Mouse (Mus musculus): ENCODE measurements around the gene Pip5k1b.

Gene Pip5k1b

DNA sequence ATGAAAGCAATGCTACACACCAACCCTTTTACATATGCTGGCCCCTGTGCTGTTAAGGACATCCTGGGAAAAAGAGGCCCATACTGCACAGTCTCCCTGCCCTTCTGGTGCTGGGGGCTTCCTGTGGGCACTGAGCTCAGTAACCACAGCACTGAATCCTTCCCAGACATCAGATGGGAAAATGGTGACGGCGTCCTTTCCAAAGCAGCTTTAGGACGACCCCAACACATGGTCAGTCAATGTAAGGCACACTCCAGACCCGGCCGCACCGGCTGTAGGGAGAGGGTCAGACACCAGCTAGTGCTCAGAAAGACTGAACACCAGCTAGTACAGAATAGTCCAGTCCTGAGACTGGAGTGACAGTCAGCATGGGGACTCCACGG is 13.4 kb downstream of the Pip5k1b start:
- no peak for DNase-seq

DNA sequence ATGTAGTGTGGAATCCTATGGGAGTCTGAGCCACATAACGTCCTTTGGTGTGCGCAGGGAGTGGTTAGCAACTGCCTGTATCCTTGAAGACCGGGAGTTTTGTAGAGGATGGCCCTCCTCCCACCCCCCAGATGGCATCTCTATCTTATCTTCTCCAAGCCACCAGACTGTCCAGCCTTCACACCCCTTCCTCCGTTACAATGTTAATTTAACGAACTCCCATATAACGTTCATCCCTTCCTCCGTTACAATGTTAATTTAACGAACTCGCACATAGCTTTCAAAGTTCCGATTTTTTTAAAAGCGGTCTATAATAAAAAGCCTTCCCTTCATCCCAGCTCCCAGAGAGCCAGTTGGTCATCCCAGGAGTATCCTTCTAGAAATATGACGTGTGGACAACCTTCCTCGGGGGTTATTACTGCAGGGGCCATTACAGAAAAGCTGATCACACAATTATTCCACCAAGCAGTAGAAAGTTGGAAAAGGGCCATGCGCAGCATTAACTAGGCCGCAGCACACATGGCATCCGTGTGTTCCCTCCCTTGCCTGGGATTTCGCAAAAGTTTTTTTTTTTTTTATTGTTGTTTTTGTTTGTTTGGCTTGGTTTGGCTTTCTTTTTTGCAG is 13.9 kb downstream of the Pip5k1b start:
- no peak for DNase-seq

DNA sequence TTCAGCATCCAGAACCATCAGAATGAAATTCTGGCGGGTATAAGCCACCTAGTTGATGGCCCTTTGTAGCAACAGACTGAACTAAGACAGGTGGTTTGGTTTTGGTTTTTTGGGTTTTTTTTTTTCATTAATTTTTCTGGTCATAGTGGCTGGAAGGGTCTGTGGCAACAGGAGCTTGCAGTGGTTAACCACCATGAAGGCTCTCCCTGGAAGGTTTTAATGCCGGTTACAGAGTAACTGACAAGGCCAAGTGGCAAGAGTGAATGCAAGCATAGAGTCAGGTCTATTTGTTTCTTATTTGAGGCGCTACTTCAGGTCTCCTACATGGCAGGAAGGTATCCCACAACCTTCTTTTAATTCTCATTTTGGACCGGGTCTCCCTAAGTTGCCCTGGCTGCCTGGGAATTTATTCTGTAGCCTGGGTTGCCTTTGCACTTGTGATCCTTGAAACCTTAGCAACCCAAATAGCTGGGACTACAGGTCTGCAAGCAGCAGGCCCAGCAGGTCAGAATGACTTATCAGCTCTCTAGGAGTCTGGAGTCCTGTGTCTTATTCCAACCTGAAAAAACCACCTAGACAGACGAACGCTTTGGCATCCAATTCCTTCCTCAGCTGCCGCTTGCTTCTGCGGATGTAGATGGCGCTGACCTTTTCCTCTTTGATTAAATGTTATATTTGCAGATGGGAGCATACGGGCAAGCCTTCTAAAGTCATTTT is 14.6 kb downstream of the Pip5k1b start:
- no peak for DNase-seq

GRCm38 (mm10) chr19:24539041-24539440 is 16.6 kb downstream of the Pip5k1b start:
- DNase-seq, result no peak

- no peak for DNase-seq
Measured at GRCm38 (mm10) chr19:24538181-24538580, 17.5 kb downstream of the Pip5k1b start.

- no peak for DNase-seq
Measured at GRCm38 (mm10) chr19:24537691-24538090, 18.0 kb downstream of the Pip5k1b start.

- no peak for DNase-seq
Measured at GRCm38 (mm10) chr19:24536920-24537319, 18.8 kb downstream of the Pip5k1b start.

GRCm38 (mm10) chr19:24536280-24536679 is 19.4 kb downstream of the Pip5k1b start:
- no peak for DNase-seq

DNA sequence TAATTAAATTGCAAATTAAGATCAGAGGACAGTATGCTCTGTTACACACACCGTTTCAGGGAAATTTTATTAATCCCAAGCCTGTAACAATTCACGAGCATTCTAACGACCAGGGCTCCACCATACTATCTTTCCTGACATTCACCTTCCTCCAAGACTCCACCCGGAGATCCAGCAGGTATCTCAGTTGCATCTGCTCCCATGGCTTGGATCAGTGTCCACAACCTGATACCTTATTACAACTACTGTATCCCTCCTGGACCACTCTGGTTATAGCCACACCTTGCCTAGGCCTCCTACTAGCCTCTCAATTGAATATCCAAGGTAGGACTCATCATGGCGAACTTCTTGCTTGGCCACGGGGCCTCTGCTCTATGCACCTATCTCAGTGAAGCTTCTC is 20.5 kb downstream of the Pip5k1b start:
- DNase-seq, result no peak

- DNase-seq, result no peak
Measured at GRCm38 (mm10) chr19:24534733-24535132, 20.9 kb downstream of the Pip5k1b start.

GRCm38 (mm10) chr19:24528910-24529561 is 26.6 kb downstream of the Pip5k1b start:
- no peak for DNase-seq

- no peak for DNase-seq
Measured at GRCm38 (mm10) chr19:24528129-24528730, 27.4 kb downstream of the Pip5k1b start.

GRCm38 (mm10) chr19:24527613-24527948 is 28.1 kb downstream of the Pip5k1b start:
- no peak for DNase-seq

GRCm38 (mm10) chr19:24526731-24527612 is 28.7 kb downstream of the Pip5k1b start:
- no peak for DNase-seq

DNA sequence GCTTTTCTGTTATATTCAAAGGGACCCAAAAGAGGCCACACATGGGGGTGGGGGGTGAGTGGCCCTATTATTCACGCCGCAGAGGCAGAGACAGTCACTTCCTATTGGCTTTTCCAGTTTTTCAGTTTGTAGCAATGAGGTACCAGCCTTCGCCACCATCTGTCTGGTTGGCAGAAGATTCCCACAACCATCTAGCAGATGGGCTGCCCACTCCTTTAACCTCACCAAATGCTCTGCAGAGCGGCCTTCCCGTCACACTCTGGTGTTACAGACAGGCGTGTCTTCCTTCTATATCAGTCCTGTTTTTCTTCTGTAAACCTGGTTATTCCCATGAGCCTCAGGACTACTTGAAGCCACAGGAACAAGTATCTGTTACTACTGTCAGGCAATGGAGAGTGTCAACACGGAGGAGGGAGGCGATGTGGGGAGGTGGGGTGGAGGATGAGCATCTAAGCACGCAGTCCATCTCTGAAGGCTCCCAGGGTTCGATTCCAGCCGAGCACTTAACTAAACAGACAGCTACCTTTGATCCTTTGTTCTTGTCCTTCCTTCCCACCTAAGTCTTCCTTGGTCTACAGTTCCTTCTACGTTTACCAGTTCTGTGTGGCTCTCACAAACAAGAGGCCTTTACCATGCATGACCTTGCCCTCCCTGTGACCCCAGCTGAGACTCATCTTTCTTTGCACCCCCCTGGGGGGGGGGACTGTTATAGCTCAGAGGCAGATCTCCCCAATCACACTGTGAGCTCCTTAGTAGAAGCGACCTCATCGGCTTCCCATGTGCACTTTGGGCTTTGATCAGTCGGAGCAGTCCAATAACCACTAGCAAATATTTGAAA is 32.0 kb downstream of the Pip5k1b start:
- DNase-seq, result no peak

GRCm38 (mm10) chr19:24521997-24522396 is 33.7 kb downstream of the Pip5k1b start:
- DNase-seq, result no peak

- no peak for DNase-seq
Measured at GRCm38 (mm10) chr19:24521146-24521545, 34.5 kb downstream of the Pip5k1b start.

- no peak for DNase-seq
Measured at GRCm38 (mm10) chr19:24519732-24520409, 35.8 kb downstream of the Pip5k1b start.

DNA sequence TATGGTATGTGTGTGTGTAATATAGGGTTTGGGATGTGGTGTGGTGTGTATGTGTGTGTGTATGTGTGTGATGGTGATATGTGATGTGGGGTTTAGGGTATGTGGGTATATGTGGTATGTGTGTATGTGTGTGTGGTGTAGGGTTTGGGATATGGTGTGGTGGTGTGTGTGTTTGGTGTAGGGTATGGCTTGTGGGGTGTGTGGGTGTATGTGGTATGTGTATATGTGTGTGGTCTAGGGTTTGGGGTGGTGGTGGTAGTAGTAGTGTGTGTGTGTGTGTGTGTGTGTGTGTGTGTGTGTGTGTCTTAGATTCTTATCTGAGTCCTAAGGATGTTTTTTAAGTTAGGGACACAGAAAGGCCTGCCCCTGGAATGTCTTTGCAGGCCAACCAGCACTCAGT is 37.3 kb downstream of the Pip5k1b start:
- DNase-seq, result no peak

DNA sequence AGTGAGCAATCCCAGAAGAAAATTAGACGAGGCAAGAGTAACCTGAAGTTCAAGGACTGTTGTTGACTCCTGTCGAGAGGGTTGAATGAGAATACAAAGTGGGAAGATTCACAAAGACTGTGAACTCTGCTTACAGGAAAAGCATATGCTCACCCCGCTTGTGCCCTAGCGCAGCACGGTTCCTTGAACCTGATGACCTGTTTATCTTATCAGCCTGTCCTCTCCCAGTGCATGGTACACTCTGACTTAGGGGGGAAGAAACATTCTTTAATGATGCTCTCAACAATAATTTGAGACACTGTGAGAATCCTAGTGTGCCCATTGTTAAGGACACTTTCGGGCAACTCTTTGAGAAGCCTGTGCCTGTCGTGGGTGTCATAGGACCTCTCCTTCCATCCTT is 38.6 kb downstream of the Pip5k1b start:
- DNase-seq, result no peak

DNA sequence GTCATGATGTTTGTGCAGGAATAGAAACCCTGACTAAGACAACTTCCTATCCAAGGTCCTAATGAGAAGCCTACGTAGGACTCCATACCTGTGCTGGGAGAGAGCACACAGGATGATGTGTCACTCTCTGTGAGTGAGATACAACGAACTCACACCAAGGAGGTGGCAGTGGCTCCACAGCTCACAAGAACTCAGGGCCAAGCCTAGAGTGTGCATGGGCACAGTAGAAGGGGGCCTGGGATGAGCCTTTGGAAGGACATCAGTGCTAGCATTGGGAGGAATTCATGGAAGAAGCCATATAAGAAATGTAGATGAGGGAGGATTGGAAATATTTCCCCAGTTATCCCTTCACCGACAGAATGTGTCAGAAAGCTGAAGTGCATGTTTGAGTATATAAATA is 39.7 kb downstream of the Pip5k1b start:
- no peak for DNase-seq
